Mouse (Mus musculus) neutrophil, adult 5-6 weeks (primary cell): ENCODE data around the gene 0610009B22Rik. TPM values are rescaled to one million over a fixed set of nuclear protein-coding genes. Genes with fewer than 3 reads are reported as not detected.

Source experiments
- ATAC-seq: fragments of 151-379, 151-347 bp; 2 replicates; pipeline ENCODE4 v1.8.0; 2017; ENCODE audit warnings: mild to moderate bottlenecking, moderate TSS enrichment; ENCODE audit not compliant: insufficient number of reproducible peaks, poor library complexity, low FRiP score, severe bottlenecking; ENCODE audit errors: extremely low read depth
- total RNA-seq: library from RNA; stranded (forward); fragments of 200-1000 nt; gene quantifications from 2 replicates; pipeline ENCODE4 v1.2.3, GENCODE M21; 2017

The 0610009B22Rik gene
- total RNA-seq, 1 experiment from 2014 or later = 7.7 TPM

DNA sequence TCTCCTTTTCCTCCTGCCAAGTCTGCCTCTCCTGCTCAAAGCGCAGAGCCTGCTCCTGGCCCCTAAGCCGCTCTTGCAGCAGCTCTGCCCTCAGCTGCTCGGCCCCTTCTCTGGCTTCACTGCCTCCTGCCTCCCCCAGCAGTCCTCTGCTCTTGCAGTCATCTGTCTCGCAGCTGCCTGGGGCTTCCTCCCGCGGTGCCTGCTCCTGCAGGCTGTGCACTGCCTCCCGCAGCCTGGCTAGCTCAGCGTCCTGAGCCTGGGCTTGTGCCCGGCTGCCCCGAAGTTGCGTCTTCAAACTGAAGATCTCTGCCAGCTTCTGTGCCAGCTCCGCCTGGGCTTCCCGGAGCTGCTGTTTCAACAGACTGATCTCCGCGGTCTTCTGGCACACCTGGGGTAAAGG lies 44.9 kb downstream of the 0610009B22Rik start:
- ATAC-seq = no peak

DNA sequence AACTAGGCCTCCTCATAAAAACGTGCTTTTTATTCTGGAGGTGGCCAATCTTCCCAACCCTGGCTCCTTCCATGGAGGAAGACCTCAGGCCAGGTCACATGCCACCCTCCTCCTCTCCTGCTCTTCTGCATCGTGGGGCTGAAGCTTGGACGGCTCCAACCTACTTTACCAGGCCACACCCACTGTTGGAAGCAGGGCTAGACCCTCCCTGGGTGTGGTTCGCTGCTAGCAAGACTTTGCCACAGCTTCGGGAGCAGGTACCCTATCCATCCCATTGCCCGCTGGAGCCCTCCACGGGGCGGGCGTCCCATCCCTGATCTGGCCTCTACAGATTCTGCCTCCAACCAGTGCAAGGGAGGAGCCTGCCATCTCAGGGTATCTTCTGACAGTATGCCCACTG lies 45.5 kb downstream of the 0610009B22Rik start:
- no peak for ATAC-seq

DNA sequence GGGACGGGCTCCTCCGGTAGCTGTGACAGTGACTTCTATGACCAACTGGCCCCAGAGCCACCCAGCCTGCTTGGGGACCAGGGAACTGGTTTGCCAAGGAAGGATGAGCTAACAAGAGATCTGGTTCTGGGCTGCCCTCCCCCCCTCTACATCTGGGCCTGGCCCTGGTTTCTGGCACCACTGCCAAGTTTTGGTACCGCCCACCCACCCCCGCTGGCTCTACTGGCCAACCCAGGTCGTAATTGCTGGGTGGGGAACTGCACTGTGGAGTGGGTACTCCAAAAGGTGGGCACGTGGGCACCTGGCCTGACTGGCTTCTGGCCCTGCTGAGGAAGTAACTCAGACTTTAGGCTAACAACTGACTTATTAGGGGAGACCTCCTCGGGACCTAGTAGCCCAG lies 47.9 kb downstream of the 0610009B22Rik start:
- ATAC-seq = no peak

DNA sequence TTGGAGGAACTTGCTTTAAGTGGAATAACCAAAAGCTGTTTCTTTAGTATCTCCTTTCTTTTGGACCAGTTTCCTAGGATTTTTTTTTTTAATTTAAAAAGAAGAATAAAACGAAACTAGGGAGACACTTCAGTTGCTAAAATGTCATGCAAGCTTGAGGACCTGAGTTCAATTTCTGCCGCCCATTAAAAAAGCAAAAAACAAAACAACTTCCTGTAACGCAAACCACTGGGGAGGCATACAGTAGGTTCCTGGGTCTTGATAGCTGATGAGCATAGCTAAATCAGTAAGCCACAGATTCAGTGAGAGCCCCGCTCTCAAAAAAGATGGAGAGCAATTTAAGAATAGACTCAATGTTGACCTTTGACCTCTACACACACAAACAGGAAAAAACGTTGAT lies 50.2 kb downstream of the 0610009B22Rik start:
- ATAC-seq = no peak

DNA sequence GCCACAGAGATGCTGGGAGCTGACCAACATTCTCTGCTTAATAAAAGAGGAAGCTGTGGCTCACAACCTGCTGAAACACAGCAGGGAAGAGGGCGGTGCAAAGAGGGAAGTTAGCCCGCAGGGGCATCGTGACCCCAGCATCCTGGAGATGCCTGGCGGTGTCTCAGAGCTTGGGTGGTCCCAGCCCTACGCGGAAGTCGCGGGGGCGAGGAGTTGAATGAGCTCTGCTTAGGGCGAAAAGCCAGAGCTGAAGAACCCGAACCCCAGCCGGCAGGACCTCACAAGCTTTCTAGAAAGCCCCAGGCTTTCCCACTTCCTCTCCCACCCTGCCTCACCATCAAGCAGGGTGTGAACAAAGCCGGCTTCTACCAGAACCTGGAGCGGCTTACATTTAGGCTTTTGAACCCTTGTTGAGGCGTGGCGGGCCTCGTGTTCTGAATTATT lies 50.7 kb downstream of the 0610009B22Rik start:
- ATAC-seq = peak; percentile 75

DNA sequence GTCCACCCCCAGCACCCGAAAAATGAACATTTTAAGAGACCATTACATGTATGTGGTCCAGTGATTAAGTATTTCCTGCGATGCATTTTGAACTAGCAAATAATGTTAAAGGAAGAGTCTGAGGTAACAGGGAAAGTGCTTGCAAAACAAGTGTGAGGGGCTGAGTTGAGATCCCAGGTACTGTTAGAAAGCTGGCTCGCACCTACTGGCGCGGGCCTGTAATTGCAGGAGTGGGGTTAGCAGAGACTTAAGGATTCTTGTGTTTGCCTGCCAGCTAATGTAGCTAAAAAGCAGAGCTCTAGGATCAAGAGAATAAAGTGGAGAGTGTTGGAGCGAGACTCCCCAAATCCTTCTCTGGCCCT lies 52.4 kb downstream of the 0610009B22Rik start:
- ATAC-seq = peak; percentile 58; the same call in 1 of the 2 replicates

DNA sequence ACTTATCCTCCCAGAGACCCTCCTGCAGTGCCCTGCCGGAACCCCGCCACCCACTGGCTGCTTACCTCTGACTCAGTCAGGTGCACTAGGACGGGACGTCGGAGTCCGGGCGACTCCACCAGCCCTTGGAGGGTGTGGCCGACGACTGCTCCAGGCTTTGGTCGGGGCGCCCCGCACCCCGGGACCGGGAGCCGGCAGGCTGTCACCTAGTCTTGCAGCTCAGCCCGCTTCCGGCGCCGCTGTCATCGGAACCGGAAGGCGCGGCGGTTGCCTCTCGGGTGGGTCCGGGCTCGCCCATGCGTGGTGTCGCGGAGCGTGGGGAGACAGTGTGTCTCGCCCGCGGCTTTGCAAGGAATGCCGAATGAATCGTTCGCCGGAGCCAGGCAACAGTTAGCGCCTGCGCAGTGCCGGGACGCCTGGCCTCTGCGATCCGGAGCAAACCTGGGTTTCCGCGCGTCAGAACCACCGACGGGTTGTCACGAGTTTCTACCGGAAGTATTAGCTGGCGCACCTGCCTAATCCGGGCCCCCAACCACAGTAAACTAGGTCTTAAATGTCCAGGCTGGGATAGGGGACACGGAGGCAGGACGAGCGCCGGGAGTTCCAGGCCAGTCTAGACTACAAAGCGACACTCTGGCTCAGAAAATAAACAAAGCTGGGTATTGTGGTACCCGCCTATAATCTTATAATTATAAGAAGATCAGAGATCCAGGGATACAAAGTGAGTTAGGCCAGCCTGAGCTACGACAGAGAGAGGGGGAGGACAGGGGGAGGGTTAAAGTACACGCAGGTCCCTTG lies 53.0 kb downstream of the 0610009B22Rik start, which contains the start of gene Rmnd5b:
TSS of gene Rmnd5b (minus strand) at position 372 of the 798 bp plus-strand sequence.
- peak; percentile 40 for ATAC-seq

Other genes with a start within 250 kb of the 0610009B22Rik start
- gene Phykpl, start 104.1 kb downstream of the 0610009B22Rik start, total RNA-seq = 21.3 and 23.7 TPM in 2 replicates
- gene Hnrnpab, start 82.0 kb downstream of the 0610009B22Rik start, total RNA-seq = 203 and 213 TPM in 2 replicates
- gene Nhp2, start 69.1 kb downstream of the 0610009B22Rik start, total RNA-seq = 18.5 and 18.8 TPM in 2 replicates
- 28.7 and 31.8 TPM in 2 replicates for gene Rmnd5b, start 53.0 kb downstream of the 0610009B22Rik start, total RNA-seq
- 12.3 and 12.5 TPM in 2 replicates for gene N4bp3, start 38.0 kb downstream of the 0610009B22Rik start, total RNA-seq
- 1.4 and 2.7 TPM in 2 replicates for gene D930048N14Rik, start 37.9 kb downstream of the 0610009B22Rik start, total RNA-seq
- 9.9 and 10.7 TPM in 2 replicates for gene Sec24a, start 74.8 kb upstream of the 0610009B22Rik start, total RNA-seq
- 20.6 and 26.4 TPM in 2 replicates for gene Sar1b, start 74.8 kb upstream of the 0610009B22Rik start, total RNA-seq
- gene Jade2, start 168.8 kb upstream of the 0610009B22Rik start, total RNA-seq = 35.1 and 36.9 TPM in 2 replicates